Mouse (Mus musculus) frontal cortex, postnatal 14 days (tissue): ENCODE results near the gene Zmiz2.
"Not testable (repeated sequence)": the region's sequence is repeated elsewhere in the genome, so short reads cannot be mapped to it uniquely, and the experiment has no call there.

ENCODE experiments used
- DNase-seq, 2 experiments: peaks; one replicate each; pipeline ENCODE4 v3.0.0; 2022; ENCODE audit warnings: low spot score in 2 of 2

Gene Zmiz2

DNA sequence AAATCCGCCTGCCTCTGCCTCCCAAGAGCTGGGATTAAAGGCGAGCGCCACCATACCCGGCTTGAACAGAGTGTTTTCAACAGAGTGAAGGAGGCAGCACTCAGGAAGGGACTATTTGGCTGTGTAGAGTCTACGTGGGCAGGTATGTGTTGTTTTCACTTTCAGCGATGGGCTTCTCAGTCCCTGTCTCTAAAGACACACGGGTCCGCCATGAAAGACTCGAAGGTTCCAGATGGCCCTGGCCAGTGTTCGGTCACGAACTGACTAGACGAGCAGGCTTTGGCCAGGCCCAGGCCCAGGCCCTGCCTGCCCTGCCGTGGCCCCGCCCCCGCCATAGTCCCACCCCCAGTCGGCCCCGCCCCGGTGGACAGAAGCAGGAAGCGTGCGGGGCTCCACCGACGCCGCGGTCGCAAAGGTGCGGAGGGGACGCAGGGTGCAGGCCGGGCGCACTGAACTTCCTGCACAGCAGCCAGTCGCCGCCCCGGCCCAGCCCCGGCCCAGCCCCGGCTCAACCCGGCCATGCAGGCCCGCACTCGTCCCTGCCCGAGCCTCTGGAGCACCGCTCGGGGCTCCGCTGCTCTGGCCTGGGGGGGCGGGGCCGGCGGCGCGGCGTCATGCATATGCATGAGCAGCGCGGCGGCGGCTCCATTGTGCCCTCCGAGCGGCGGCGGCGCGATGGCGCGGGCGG is at the start of gene Zmiz2:
Gene Zmiz2, plus strand, starts transcription at position 349 of the 688 bp plus-strand sequence.
- peak; percentile 85 to 91 for DNase-seq

GRCm38 (mm10) chr11:6345956-6346355 is 42.9 kb upstream of the Zmiz2 start:
- DNase-seq, result no peak

- no peak for DNase-seq
Observed at GRCm38 (mm10) chr11:6346966-6347365, 41.9 kb upstream of the Zmiz2 start.

GRCm38 (mm10) chr11:6348681-6349200 is 40.1 kb upstream of the Zmiz2 start:
- DNase-seq, result no peak

DNA sequence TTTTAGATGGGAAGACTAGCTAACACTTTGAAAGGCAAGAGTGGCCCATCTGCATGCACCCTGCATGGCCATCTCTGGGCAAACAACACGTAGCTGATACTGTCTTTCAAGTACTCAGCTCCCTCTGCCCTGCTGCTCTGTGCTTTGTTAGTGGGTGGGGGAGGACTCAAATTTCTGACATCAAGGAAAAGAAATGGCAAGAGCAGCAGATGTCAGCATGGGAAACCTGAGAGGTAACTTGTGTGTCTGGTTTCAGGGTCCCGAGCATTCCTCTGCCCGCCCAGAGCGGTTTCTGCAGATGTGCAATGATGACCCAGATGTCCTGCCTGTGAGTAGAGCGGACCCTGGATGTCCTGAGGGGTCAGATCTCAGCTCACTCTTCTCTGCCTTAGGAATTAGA is 39.3 kb upstream of the Zmiz2 start:
- no peak for DNase-seq

- DNase-seq, result no peak
Observed at GRCm38 (mm10) chr11:6355106-6355505, 33.8 kb upstream of the Zmiz2 start.

DNA sequence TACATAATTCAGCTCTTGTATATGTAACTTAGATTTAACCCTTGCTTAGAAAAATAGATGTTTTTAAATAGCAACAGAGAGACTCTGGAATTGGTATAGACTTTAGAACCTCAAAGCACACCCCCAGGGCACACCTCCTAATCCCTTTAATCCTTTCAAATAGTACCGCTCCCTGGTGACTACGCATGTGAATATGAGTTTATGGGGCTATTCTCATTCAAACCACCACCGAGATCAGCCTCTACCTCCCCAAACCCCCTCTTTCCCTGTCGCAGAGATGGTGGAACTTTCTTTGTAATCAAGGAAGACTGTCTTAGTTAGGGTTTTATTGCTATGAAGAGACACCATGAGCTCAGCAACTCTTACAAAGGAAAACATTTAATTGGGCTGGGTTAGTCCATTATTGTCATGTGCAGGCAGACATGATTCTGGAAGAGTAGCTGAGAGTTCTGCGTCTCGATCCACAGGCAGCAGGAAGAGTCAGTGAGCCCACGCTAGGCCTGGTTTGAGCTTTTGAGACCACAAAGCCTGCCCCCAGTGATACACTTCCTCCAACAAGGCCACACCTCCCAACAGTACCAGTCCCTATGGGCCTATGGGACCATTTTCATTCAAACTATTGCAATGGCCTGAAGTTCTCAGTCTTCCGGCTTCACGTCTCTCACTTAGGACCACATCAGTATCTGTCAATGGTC is 24.1 kb upstream of the Zmiz2 start:
- no peak for DNase-seq

GRCm38 (mm10) chr11:6365885-6366284 is 23.0 kb upstream of the Zmiz2 start:
- peak in 1 of 2 experiments; percentile 46 for DNase-seq

DNA sequence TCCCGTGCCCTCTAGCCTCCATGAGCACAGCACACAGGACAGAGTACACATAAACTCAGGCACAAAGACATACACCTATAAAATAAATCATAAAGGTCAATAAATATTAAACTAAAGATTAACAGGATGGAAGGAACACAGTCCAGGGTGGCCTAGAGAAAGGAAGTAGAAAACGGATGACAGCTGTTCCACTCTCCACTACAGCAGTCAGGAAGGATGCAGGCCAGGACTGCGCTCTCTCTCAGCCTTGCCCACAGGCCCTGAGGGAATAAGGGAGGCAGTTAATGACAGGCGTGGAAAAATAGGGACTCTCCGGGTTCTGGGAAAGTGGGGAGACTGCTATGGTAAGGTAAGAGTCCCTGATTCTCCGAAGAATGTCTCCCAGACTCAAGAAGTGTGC is 22.4 kb upstream of the Zmiz2 start:
- no peak for DNase-seq

- no peak for DNase-seq
Observed at GRCm38 (mm10) chr11:6367156-6367555, 21.7 kb upstream of the Zmiz2 start.

GRCm38 (mm10) chr11:6367986-6368385 is 20.9 kb upstream of the Zmiz2 start:
- DNase-seq, result not testable (repeated sequence)

DNA sequence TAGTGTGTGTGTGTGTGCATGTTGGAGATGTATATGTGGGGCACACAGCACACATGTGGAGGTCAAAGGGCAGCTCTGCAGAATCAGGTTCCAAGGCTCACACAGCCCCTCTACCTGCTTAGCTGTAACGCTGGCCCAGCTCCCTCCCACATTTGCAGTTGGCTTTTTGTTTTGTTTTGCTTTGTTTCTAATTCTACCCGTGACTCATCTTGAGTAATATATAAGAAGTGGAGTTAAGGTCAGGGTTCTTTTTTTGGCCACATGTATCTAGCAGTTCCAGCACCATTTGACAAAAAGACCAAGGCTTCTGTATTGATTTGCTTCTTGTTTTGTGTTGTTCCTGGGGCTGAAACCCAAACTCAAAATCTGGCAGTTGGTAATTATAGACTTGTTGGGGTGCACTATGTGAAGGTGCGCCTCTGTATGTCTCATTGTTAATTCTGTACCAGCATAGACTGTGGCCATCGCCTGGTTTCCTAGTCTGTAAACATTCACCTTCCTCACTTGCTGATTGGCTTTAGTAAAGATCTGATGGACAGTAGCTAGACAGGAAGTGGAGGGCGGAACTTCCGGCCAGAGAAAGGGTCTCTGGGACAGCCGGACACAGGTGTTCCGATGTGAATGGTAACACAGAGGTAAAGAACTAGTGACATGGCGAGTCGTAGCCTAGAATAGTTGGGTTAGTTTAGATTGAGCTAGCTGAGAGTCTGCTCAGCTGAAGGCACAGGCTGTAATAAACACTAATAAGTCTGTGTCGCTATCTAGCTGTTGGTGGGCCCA is 17.3 kb upstream of the Zmiz2 start:
- DNase-seq, result no peak

DNA sequence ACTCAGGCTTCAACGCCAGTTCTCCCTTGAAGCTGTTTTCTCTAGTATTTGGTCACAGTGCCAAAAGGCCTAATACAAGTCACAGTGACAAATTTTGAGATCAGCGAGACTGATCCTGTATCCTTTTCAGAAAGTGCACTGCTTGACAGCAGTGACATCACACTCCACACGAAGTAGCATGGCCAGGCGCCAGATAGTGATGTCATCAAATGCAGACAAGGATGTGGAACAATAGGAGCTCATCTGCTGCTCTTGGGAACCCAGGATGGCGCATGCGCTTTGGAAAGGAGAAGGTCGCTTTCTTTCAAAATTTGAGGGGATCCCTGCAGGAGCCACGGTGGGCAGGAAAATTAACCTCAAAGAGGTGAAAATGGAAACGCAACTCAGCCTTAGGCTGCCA is 16.1 kb upstream of the Zmiz2 start:
- no peak for DNase-seq

- no peak for DNase-seq
Observed at GRCm38 (mm10) chr11:6380916-6381315, 8.0 kb upstream of the Zmiz2 start.

- DNase-seq, result no peak
Observed at GRCm38 (mm10) chr11:6388126-6388725, 648 bp upstream of the Zmiz2 start.

GRCm38 (mm10) chr11:6389483-6389921 is 628 bp downstream of the Zmiz2 start:
- no peak for DNase-seq

DNA sequence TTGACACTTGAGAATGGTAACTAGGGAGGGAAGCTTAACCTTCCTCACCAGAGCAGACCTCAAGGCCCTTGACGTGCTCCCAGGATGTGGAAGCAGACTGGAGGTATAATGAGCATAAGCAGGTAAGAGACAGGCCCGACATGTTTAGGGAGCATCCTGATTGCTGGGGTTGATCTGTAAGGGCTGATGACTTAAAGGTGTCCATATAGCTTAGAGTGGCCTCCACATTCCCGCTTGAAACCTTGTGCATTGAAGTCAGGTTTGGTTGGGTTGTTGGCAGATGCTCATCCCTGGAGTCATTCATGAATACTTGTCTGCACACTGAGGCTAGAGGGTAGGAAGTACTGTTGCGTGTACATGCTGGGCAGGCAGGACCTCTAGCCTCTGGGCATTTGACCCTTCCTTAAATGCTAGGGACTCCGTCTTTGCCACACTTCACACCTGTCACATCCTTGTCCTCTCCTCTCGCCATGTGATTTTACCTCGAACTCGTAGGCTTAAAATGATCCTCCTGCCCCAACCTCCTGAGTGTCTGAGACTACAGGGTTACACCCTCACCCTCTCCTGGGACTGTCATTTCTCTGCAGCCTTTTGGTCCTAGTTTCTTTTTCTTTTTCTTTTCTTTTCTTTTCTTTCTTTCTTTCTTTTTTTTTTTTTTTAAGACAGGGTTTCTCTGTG is 1.6 kb downstream of the Zmiz2 start:
- no peak for DNase-seq

DNA sequence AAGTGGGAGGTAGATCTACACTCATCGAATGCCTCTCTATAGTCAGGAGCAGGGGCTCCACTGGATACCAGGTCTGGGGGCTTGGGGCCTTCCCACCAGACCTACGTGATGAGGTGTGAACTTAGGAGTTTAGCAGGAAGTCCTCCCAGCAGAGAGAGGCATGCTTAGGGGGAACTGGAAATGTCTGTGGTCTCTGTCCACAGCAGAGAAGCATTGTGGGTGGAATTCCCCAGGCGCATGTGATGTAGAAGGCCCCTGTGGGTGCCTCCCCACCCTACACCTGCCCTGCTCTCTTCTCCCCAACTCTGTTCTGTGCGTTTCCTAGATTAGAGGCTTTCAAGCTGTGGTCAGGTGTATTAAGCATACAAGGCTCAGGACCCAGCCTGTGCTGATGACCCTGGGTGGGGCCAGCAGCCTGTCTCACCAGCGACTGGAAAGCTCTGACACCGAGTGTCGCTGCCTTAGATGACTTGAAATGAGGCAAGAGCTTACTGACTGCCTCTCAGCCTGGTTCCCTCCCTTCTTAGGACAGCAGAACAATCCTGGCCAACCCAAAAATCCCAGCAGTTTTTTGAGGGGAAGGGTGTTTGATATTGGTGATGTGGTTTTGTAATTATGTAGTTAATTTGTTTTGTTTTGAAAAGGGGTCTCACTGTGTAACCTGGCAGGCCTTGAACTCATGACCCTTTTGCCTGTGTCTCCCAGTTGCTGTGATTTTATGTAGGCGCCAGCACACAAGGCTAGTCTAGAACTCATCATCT is 2.8 kb downstream of the Zmiz2 start:
- no peak for DNase-seq

GRCm38 (mm10) chr11:6392857-6393256 is 4.0 kb downstream of the Zmiz2 start:
- DNase-seq, result no peak

- no peak for DNase-seq
Observed at GRCm38 (mm10) chr11:6393866-6394265, 5.0 kb downstream of the Zmiz2 start.

- no peak for DNase-seq
Observed at GRCm38 (mm10) chr11:6395565-6395964, 6.7 kb downstream of the Zmiz2 start.
